Mouse (Mus musculus): Measurements from ENCODE around the gene Ank2.

GRCm38 (mm10) chr3:127148648-127149047 lies 350.5 kb downstream of the Ank2 start:
- no peak for TF ChIP-seq CTCF (IDR thresholded peaks at IDR 0.05; ENCODE audit: insufficient read depth, low read depth, low read length)
- no peak for TF ChIP-seq POLR2A (IDR thresholded peaks at IDR 0.05; ENCODE audit: insufficient read depth, low read depth, low read length)
